Mouse (Mus musculus) embryonic facial prominence, embryonic 15.5 days (tissue): Measurements from ENCODE around the gene Phf23. TPM values are rescaled to one million over a fixed set of nuclear protein-coding genes. Genes with fewer than 3 reads are reported as not detected.

ENCODE experiments used
- ATAC-seq: fragments of 200-750 bp; cut with Nextera tagmentation; 2 replicates; pipeline ENCODE4 v1.8.0; 2017; ENCODE audit warnings: low read depth, moderate TSS enrichment; ENCODE audit not compliant: insufficient number of reproducible peaks, low FRiP score, low TSS enrichment
- H3K27ac ChIP-seq: fragments of 300-500 bp; sonication (generic); replicated peaks from 2 replicates; pipeline ENCODE4 v1.5.1; 2015; ENCODE audit warnings: mild to moderate bottlenecking, inconsistent platforms
- H3K27me3 ChIP-seq: fragments of 300-500 bp; sonication (generic); 2 replicates; pipeline ENCODE4 v1.6.1; 2015; ENCODE audit warnings: inconsistent platforms
- H3K36me3 ChIP-seq: fragments of 300-500 bp; sonication (generic); 2 replicates; pipeline ENCODE4 v1.6.1; 2015; ENCODE audit warnings: mild to moderate bottlenecking, inconsistent platforms
- H3K4me1 ChIP-seq: fragments of 300-500 bp; sonication (generic); 2 replicates; pipeline ENCODE4 v1.6.1; 2015; ENCODE audit warnings: inconsistent platforms
- H3K4me2 ChIP-seq: fragments of 300-500 bp; sonication (generic); replicated peaks from 2 replicates; pipeline ENCODE4 v1.6.1; 2015; ENCODE audit warnings: mild to moderate bottlenecking, inconsistent platforms
- H3K4me3 ChIP-seq: fragments of 300-500 bp; sonication (generic); replicated peaks from 2 replicates; pipeline ENCODE4 v1.5.1; 2015; ENCODE audit warnings: mild to moderate bottlenecking, inconsistent platforms
- H3K9ac ChIP-seq: fragments of 300-500 bp; sonication (generic); 2 replicates; pipeline ENCODE4 v1.6.1; 2015; ENCODE audit warnings: inconsistent platforms
- H3K9me3 ChIP-seq: fragments of 300-500 bp; sonication (generic); replicated peaks from 2 replicates; pipeline ENCODE4 v1.6.1; 2016; ENCODE audit warnings: inconsistent platforms
- WGBS: fragments of 180-500 bp; shearing (Covaris S2); methylation state at CpG from one replicate; pipeline ENCODE4 v1.1.7; 2015; 5-methylcytosine and 5-hydroxymethylcytosine counted together
- polyA plus RNA-seq: library from polyadenylated mRNA; unstranded; fragments of >200 nt; fragmentation: Nextera tagmentation; extraction: Ambion mirVana; gene quantifications from 2 replicates; pipeline ENCODE4 v1.2.1, GENCODE M21; 2015

The Phf23 gene
- polyA plus RNA-seq, 1 experiment from 2014 or later, result 77.8 TPM

DNA sequence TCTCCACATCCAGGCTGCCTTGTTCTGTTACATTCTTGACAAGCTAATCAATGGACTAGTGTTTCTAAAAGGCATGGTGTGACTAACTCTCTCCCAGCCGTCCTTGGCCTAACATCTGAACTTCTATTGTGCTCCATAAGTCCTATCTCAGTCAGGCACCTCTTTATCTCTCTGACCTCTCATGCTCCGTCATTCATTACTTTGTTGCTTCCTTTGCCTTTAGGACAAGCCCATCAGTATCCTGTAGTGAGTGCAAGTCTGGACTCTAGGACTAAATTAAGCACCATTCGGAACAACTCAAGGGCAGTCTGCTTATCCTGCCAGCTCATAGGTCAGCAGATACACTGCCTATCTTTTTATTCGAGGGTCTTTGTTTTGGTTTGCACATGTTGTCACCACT, 19.3 kb upstream of the Phf23 start:
- no peak for ATAC-seq
- no peak overlapping the region for H3K9ac ChIP-seq
- no peaks in the 10 kb centered on the region for H3K27me3 ChIP-seq
- H3K27ac ChIP-seq, result no peak overlapping the region
- peaks cover 62% of the 10 kb centered on the region for H3K36me3 ChIP-seq
- no peak overlapping the region for H3K4me3 ChIP-seq
- H3K4me2 ChIP-seq, result no peak overlapping the region
- no peaks in the 10 kb centered on the region for H3K9me3 ChIP-seq
- 81% methylated on average over 4 of the region's 4 CpGs for WGBS
- peaks cover 6% of the 10 kb centered on the region; the same call in 1 of the 2 replicates for H3K4me1 ChIP-seq

DNA sequence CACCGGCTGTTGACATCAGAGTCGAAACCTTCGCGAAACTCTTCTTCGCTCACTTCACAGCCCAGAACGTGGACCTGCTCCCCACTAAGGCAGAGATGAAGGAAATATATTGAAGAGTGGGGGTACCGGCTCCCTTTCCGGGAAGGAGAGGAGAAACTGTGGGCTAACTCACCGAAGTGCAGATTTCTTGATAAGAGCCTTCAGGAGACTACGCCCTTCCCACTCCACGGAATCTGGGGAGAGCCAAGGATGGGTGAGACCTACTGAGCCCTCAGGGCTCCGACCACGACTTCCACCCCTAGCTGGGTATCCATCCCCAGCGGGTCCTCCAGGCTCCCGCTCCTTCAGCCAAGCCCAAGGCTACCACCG, 15.8 kb upstream of the Phf23 start:
- Histone ChIP-seq H3K9me3 (no peaks in the 10 kb centered on the region), H3K27ac (peak overlapping the region; percentile 100), H3K9ac (peak overlapping the region; percentile 63), H3K36me3 (peaks cover 43% of the 10 kb centered on the region), H3K4me2 (peak overlapping the region; percentile 71), H3K27me3 (no peaks in the 10 kb centered on the region), H3K4me3 (peak overlapping the region; percentile 99), H3K4me1 (peaks cover 27% of the 10 kb centered on the region)
- ATAC-seq, result no peak
- 2% methylated on average over 16 of the region's 16 CpGs for WGBS

DNA sequence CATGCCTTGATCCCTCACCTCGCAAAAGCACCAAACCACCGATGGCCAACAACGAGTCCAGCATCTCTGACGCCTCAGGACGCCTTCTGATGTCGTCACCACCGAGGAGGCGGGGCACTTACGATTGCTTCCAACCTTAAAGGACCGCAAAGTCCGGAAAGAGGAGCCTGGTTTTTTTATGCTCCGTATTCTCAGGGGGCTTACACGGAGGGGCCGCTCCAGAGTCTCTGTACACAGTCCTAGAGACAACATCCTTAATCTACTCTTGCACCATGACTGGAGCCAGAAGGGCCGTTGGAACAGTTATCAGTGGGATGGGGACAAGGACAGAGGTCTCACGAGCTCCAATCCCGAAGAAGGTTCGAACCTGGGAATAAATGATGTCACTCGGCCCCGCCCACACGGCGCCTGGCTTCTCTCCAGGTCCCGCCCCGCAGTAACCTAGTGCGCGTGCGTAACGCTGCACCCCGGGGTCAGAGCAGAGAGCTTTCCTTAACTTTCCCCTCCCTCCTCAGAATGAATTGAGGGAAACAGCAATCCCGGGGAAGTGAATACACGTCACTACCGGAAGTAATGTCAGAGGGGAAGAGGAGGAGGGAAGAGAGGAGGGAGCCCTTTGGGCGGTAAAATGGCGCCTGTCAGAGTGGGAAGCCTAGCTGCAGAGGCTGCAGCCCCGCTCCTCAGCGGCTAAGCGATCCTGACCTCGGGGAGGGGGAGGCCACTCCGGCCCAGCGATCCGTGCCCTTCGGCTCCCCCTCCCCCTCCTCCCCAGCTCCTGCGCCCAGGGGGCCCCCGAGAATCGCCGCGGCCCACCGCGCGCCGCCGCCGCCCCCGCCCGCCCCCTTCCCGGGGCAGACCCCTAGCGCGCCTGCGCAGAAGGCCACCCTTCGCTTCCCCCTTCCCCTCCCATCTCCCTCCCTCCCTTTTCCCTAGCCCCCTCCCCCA, 15.1 kb upstream of the Phf23 start:
- ATAC-seq, result peak; percentile 95
- Histone ChIP-seq H3K27ac (peak overlapping the region; percentile 100), H3K9ac (peak overlapping the region; percentile 97), H3K4me1 (peaks cover 27% of the 10 kb centered on the region), H3K9me3 (no peaks in the 10 kb centered on the region), H3K4me3 (peak overlapping the region; percentile 99), H3K4me2 (peak overlapping the region; percentile 71), H3K27me3 (no peaks in the 10 kb centered on the region), H3K36me3 (peaks cover 43% of the 10 kb centered on the region)
- WGBS, result under 1% methylated on average over 42 of the region's 60 CpGs

DNA sequence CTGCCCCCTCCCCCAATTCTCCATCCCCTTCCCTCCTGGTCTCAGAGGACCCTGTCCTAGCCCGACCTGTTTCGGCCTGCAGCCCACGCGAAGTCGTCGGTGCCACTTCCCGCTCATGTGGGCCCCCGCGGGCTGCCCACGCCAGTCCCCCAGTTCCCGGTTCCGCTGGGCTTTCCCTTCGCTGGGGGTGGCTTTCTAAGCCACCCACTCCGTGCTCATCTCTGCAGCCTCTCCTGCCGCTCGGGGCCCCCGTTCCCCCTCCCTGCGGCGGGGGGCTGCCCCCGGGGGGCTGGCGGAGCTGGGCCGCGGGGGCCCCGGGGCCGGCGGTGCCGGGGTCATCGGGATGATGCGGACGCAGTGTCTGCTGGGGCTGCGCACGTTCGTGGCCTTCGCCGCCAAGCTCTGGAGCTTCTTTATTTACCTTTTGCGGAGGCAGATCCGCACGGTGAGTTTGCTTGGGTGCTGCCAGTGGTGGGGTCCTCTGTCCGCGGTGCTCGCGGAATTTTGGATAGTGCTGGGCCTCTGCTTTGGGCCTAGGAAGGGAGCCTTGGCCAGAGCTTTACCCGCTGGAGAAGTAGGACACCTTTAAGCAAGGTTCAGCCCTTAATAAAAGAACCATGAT, 14.3 kb upstream of the Phf23 start, which contains the start of gene Ctdnep1:
Gene Ctdnep1 (plus strand): TSS at position 16 of the 622 bp plus-strand sequence.
- ATAC-seq, result no peak

DNA sequence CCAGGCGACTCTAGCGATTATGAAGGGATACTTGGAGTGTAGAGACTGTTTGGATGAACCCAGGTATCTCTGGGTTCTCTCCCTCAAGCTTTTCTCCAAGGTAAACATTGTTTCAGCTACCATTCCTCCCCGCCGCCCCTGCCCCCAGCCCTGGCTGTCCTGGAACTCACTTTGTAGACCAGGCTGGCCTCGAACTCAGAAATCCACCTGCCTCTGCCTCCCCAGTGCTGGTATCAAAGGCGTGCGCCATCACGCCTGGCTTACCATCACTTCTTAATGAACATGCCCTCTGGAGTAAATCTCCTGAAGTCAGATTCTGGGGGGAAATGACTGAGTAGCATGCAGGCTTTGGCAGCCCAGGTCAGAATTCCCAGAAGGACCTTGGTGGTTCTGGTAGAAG, 13.4 kb upstream of the Phf23 start, which contains the start of gene Elp5:
Gene Elp5 (minus strand): TSS at position 293 of the 400 bp plus-strand sequence.
- Histone ChIP-seq H3K9ac (peak within 1 kb of the TSS; percentile 97), H3K9me3 (no peaks in the 10 kb centered on the region), H3K27me3 (no peaks in the 10 kb centered on the region), H3K4me2 (peak within 1 kb of the TSS; percentile 80), H3K36me3 (peaks cover 43% of the 10 kb centered on the region), H3K4me3 (peak within 1 kb of the TSS; percentile 99), H3K4me1 (peaks cover 27% of the 10 kb centered on the region), H3K27ac (peak within 1 kb of the TSS; percentile 100)
- 51% methylated on average over 8 of the region's 8 CpGs for WGBS
- no peak for ATAC-seq

More for the DNA sequence above, 14.3 kb upstream of the Phf23 start, which contains the start of gene Ctdnep1:
- peak within 1 kb of the TSS; percentile 97 for H3K9ac ChIP-seq
- peaks cover 43% of the 10 kb centered on the region for H3K36me3 ChIP-seq
- WGBS, result under 1% methylated on average over 36 of the region's 43 CpGs
- H3K4me2 ChIP-seq, result peak within 1 kb of the TSS; percentile 80
- peak within 1 kb of the TSS; percentile 100 for H3K27ac ChIP-seq
- no peaks in the 10 kb centered on the region for H3K9me3 ChIP-seq
- peaks cover 27% of the 10 kb centered on the region for H3K4me1 ChIP-seq
- H3K4me3 ChIP-seq, result peak within 1 kb of the TSS; percentile 99
- no peaks in the 10 kb centered on the region for H3K27me3 ChIP-seq

DNA sequence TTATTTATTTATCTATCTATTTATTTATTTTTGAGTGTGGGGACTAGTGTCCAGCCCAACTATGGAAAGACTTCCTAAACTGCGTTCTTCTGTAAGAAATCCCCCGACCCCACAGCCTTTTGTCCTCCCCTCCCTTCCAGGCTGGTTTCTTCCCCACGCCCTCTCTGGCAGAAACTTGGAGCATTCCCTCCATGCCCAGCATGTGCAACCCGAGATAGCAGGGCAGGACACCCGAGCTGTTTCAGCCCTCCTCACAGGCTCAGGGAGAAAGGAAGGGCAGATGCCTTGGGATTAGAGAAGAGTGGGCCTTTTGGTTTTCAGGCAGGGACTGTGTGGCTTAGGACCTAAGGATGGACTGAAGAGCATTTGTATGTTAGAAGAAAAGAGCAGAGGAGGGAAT, 12.7 kb upstream of the Phf23 start:
- Histone ChIP-seq H3K9me3 (no peaks in the 10 kb centered on the region), H3K4me3 (peak overlapping the region; percentile 99), H3K36me3 (peaks cover 45% of the 10 kb centered on the region), H3K9ac (no peak overlapping the region; the same call in 1 of the 2 replicates), H3K27me3 (no peaks in the 10 kb centered on the region), H3K4me1 (peaks cover 27% of the 10 kb centered on the region), H3K27ac (peak overlapping the region; percentile 100; the same call in 1 of the 2 replicates), H3K4me2 (peak overlapping the region; percentile 80)
- no peak for ATAC-seq
- WGBS, result 21% methylated on average over 5 of the region's 5 CpGs

DNA sequence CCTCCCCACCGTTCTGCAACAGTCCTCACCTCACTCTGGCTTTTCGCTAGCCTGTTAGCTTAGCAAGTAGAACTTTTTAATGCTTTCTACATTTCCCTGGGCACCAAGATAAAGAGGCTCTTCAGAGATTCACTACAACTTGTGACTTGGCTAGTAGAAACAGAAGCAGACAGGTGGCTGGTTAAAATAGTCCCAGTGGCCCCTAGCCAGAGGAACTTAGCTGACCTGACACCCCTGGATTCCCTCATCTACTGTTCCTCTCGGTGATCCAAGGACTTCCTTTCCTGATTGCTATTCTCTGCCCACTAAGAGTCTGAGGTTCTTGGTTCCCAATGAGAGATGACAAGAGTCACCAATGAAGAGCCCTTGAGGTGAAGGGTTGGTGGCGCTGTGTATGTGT, 12.2 kb upstream of the Phf23 start:
- Histone ChIP-seq H3K36me3 (peaks cover 50% of the 10 kb centered on the region), H3K27me3 (no peaks in the 10 kb centered on the region), H3K4me1 (peaks cover 27% of the 10 kb centered on the region), H3K9ac (no peak overlapping the region; the same call in 1 of the 2 replicates), H3K27ac (0 out of 2 replicates have a peak overlapping the region, but pooled peaks have one; percentile 100), H3K9me3 (no peaks in the 10 kb centered on the region), H3K4me2 (peak overlapping the region; percentile 80), H3K4me3 (peak overlapping the region; percentile 99)
- ATAC-seq, result no peak
- 81% methylated on average over 4 of the region's 4 CpGs for WGBS

DNA sequence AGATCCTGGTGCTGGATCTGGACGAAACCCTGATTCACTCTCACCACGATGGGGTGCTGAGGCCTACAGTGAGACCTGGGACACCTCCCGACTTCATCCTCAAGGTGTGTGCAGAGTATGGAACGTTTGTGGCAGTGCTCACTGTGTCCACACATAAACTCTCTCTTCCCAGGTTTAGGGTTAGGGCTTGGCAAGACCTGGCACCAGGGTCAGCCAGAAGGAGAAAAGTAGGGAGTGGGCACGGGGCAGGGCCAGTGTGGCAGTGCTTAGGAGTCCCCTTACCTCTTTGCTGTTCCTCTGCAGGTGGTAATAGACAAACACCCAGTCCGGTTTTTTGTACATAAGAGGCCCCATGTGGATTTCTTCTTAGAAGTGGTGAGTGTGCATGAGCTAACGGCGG, 11.1 kb upstream of the Phf23 start:
- Histone ChIP-seq H3K9ac (no peak overlapping the region), H3K4me3 (no peak overlapping the region), H3K36me3 (peaks cover 57% of the 10 kb centered on the region), H3K9me3 (no peaks in the 10 kb centered on the region), H3K27me3 (no peaks in the 10 kb centered on the region), H3K4me2 (no peak overlapping the region), H3K27ac (no peak overlapping the region), H3K4me1 (peaks cover 24% of the 10 kb centered on the region)
- no peak for ATAC-seq
- WGBS, result 88% methylated on average over 8 of the region's 8 CpGs

DNA sequence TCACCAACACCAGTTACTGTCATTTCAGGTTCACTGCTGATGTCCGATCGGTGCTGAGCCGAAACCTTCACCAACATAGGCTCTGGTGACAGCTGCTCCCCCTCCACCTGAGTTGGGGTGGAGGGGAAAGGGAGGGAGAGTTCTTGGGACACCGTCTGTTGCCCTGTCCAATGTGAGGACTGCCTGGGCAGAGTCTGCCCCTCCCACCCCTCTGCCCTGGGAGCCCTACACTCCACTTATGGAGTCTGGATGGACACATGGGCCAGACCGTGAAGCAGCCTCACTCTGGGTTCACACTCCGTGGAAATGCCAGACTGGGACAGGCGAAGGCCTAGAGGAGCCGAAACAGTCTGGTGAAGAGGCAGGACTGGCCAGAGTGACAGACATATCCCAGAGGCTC, 5.6 kb upstream of the Phf23 start:
- 85% methylated on average over 8 of the region's 8 CpGs for WGBS
- Histone ChIP-seq H3K4me3 (no peak overlapping the region), H3K27me3 (no peaks in the 10 kb centered on the region), H3K4me2 (no peak overlapping the region), H3K9ac (no peak overlapping the region), H3K9me3 (no peaks in the 10 kb centered on the region), H3K27ac (peak overlapping the region; percentile 97), H3K36me3 (peaks cover 68% of the 10 kb centered on the region), H3K4me1 (peaks cover 18% of the 10 kb centered on the region)
- no peak for ATAC-seq

DNA sequence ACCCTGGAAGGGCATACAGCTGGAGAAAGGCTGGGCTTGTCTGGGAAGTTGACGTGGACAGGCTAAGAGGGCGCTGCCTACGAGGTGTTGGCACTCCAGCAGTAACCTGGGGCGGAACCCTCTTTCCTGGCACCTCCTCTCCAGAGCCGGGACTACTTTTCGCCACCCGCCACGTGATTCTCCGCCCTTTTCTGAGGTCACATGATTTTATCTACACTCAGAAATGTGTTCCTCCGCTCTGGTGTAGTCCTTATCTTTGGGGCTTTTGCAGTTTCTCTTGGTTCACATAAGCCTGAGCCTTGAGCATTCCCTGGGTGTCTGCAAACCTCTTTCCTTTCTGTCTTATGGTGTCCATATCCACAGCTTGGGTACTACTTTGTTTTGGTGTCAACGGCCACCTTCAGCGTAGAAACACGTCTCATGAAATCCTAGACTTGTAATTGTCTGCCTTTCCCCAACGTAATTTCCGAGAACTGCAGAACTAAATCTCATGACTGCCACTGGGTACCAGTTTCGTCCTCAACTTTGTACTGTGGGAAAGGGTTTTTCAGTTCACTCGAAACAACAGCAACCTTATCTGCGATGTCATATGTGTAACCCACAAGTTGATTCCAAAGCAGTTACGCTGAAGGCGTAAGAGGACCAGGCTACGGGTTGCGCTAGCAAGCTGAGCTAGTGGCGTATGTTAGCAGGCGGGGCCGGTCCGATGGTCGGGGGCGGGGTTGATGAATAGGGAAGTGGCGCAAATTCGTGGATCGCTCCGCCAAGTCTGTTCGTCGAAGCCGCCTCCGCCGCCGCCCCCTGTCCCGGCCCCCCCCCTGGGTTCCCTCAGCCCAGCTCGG, 4.5 kb upstream of the Phf23 start, which contains the start of gene Gabarap:
Gene Gabarap (plus strand): TSS at position 294 of the 842 bp plus-strand sequence.
- Histone ChIP-seq H3K9me3 (no peaks in the 10 kb centered on the region), H3K4me1 (peaks cover 18% of the 10 kb centered on the region), H3K27me3 (no peaks in the 10 kb centered on the region), H3K4me3 (peak within 1 kb of the TSS; percentile 80), H3K27ac (peak within 1 kb of the TSS; percentile 97), H3K9ac (peak within 1 kb of the TSS; percentile 87), H3K4me2 (peak within 1 kb of the TSS; percentile 73), H3K36me3 (peaks cover 59% of the 10 kb centered on the region)
- peak; percentile 77 for ATAC-seq
- under 1% methylated on average over 40 of the region's 40 CpGs for WGBS
